Mouse (Mus musculus): Measurements from ENCODE around the gene AI661453.
A peak's percentile ranks its signal among the peaks of the same experiment; 100 is the strongest.

- 0 out of 4 replicates have a peak, but pooled peaks of 1 of the 2 experiments have one; percentile 14 for TF ChIP-seq POLR2A (IDR thresholded peaks at IDR 0.05; ENCODE audit: control insufficient read depth in 1 of 2, insufficient read depth in 1 of 2, low read depth in 1 of 2, low read length in 2 of 2, poor library complexity in 1 of 2)
- no peak for TF ChIP-seq RAD21 (IDR thresholded peaks at IDR 0.05; ENCODE audit: low read depth, low read length)
Measured at GRCm38 (mm10) chr17:47484241-47484921, 48.0 kb downstream of the AI661453 start.
